Mouse (Mus musculus) cerebellum, adult 11-12 months (tissue): ENCODE results near the gene Ube4a.

Experiments used
- DNase-seq: peaks from one replicate; pipeline ENCODE4 v3.0.0; 2022

Ube4a gene

DNA sequence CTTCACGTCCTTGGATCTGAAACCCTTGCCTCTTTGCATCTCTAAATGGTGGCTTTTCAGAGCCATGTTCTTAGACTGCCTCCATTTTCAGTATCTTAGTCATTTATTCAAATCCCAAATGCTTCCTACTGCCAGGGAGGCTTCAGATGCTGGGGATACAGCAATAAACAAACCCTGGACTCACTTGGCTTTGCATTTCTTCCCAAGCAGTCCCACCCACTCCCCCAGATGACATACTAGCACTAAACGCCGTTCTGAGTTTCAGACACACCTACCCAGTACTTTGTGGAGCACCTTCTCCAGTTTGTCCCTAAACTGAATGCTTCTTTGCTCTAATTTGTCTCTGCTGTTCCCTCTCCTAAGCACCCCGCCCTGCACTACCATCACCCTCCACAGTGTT lies 68.4 kb downstream of the Ube4a start:
- DNase-seq, result no peak

GRCm38 (mm10) chr9:44892664-44893063 lies 72.7 kb downstream of the Ube4a start:
- no peak for DNase-seq

DNA sequence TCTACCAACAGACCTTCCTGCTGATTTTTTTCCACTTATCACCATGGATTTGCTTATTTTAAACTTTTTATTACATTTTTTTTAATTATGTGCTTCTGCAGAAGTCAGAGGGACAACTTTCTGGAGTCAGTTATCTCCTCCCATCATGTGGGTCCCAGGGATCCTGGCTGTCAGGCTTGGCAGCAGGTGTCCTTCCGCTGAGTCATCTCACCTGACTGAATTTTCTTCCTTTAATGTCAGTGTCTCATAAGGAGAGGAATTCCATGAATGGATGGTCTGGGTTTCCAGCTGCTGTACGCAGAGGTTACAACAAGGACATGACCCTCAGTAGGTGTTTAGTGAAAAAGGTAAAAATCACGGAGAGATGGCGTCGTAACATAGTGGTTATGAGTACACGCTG lies 74.2 kb downstream of the Ube4a start:
- no peak for DNase-seq

DNA sequence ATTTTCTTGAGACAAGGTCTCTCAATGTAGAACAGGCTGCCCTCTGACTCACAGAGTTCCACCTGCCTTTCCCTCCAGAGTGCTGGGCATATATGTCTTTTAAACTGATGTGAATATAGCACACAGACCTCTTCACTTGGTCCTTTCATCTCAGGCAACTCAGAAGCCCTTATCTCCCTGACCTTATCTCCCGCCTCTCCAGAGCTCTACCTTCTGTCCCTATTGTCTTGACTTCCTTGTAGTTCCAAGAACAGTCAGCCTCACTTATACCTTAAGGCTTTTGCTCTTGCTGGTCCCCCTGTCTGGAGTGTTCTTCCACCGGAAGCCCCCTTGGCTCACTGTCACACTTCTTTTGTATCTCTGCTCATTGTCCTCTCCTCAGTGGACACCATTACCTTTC lies 75.3 kb downstream of the Ube4a start:
- DNase-seq, result no peak

GRCm38 (mm10) chr9:44888114-44888624 lies 77.2 kb downstream of the Ube4a start:
- no peak for DNase-seq

DNA sequence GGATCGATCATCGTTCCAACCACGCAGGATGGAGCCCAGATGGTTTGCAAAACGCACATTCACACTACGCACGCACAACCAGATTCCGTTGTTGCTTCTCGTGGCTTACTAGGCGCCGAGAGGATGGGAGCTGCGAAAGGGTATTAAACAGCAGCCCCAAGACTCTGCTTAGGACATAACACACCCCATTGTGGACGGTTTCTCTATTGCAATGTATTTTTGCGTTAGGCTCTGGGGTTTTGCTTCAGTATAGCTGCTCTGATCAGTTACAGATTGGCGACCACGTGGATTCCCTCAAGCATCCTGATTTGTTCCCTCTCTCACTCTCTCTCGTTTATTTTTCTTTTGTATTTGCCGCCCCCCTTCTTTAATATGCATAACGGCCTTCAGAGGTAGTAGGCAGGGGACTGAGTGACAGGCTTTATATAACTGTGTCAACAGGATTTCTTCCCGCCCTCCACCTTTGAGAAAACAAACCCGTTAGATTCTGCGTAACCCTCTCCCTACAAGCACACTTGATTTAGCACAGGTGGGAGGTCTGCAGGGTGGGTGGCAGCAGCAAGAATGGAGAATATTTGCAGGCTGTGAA lies 82.3 kb downstream of the Ube4a start:
- peak; percentile 56 for DNase-seq

DNA sequence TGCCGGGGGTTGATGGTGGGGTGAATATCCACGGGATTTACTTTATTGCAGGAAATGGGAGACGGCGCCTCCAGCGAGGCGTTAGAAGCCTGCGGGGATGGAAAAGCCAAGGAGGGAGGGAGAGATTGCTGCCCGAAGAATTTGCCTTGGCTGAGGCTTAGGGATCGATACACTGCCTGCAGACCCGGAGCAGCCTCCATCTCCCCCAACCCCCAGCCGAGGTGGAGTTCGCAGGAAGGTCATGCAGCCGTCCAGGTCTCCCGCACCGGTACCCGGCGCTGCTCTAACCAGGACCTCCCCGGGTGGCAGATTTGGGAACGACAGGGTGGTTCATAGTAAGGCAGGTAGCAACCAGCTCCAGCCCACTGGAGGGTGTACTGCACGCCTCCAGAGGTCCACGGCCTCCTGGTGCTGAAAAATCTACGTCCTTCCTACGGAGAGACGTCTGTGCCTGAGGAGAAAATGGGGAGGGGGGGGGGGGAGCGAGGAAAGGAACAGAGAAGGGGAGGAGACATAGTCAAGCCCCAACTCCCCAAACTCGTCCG lies 82.9 kb downstream of the Ube4a start:
- DNase-seq, result peak; percentile 76

- DNase-seq, result peak; percentile 86
These were observed 83.4 kb downstream of the Ube4a start for GRCm38 (mm10) chr9:44881941-44882435.

DNA sequence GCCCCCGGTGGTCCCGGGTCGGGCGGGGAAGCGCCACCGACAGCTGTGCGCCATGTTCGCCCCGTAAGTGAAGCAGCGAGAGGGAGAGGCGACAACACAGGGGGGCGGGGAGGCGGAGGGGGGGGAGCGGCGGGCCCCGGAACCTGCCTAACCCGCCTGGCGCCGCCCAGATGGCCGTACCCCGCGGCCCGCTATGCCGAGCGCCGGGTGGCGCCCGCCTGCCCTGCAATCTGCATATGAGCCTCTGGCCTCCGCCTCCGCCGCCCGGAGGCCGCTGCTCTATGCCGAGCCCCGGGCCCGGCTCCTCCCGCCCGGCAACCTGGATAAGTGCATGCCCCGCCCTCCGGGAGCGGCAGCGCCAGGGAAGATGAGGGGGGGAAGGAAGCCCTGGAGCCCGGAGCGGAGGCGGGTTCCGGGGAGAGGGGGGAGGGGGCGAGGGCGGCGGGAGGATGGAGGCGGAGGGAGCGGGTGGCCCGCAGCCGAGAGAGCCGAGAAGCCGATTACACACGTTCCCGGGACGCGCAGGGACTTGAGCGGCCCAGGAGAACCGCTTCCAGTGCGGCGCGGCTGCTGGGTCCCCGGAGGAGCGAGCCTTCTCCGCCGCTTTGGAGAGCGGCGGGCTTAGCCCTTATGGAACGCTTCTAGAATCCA lies 84.1 kb downstream of the Ube4a start, which contains the start of gene Kmt2a:
Gene Kmt2a, minus strand, starts transcription at position 76 of the 651 bp plus-strand sequence.
- DNase-seq, result peak; percentile 98

DNA sequence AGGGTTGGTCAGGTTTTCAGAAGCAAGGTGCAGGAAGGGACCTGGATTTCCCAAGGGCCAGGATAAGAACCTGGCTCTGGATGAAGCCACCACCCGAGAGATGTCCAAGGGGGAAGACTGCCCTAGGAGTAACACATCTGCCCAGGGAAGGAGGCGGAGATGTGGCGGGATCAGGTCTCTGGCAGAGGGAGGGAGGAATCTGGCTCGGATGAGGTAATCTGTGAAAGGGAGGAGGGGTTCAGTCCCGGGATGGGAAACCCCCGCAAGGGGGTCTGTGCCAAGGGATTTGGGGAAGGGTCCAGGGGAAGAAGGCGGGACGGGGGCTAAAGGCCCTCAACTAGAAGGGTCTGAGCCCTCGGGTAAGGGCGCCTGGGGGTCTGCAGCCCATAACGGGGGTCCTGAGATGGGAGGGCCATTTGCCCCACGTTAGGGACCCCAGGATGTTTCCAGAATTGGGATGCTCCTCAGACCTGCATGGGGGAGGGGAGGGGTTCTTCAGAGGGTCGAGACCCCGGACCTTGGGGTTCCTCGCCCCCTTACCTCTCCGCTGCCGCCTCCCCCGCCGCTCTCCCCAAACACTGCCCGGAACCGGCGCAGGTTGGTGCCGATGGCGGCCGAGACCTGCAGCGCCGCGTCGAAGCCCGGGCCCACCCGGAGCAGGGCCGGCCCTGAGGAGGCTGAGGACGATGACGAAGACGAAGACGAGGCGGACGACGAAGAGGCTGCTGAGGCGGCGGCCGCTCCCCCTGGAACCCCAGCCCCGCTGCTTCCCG lies 84.9 kb downstream of the Ube4a start:
- peak; percentile 79 for DNase-seq

GRCm38 (mm10) chr9:44879694-44880271 lies 85.6 kb downstream of the Ube4a start:
- peak; percentile 42 for DNase-seq

- DNase-seq, result no peak
These were observed 86.5 kb downstream of the Ube4a start for GRCm38 (mm10) chr9:44878776-44879500.

DNA sequence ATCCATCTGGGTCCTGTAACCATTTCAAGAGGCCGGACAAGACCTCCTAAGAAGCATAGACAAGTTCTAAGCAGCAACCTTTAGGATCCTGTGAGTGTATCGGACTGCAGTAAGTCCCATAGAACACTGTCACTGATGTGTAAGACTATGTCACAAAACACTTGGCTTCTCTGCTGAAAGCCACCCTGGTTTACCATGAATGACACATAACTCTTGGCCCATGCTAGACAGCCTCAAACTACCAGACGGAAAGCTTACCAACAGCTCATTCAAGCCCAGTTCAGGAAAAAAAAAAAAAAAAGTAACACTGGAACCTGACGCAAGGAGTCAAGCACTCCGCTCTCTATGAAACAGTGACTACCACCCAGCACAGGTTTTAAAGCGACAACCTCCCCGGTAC lies 87.7 kb downstream of the Ube4a start:
- DNase-seq, result no peak

DNA sequence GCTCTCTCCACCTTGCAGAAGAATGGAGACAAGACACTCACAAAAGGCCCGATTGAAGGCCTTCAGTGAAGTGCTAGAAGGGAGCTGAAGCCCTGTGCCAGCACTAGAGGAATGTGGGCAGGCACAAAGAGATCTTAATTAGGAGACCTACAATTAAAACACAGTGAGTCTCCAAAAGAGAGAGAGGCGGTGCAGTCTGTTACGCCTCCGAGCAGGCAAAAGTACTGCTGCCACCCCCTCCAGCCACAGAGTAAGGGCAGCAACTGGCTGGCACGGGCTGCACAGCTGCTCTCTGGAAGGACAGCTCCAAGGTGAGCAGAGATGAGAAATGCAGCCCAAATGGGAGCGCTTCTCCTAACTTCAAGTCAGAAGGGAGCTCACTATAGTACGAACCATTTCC lies 89.9 kb downstream of the Ube4a start:
- no peak for DNase-seq

- no peak for DNase-seq
These were observed 91.2 kb downstream of the Ube4a start for GRCm38 (mm10) chr9:44874198-44874597.

DNA sequence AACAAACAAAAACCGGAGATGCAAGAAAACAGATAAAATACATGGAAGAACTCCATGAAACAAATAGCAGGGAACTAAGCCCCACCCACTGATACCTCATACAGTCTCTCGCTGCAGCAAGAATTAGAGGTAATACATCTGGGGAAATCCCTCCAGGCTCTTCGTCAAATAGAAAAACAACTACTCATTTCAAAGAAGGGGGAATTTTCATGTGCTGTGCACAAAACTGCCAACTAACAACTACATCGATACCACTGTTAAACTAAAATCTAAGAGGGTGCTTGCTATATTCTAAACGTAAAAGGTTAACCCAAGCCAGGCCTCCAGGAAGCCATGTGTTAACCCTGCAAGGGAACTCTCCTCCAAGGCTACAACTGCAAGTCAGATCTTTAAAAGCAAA lies 91.7 kb downstream of the Ube4a start:
- no peak for DNase-seq
